Mouse (Mus musculus) hindbrain, embryonic 14.5 days (tissue): ENCODE data around the gene Tmem100. TPM values are rescaled to one million over a fixed set of nuclear protein-coding genes. Genes with fewer than 3 reads are reported as not detected.

ENCODE experiments used
- ATAC-seq: fragments of 200-750 bp; cut with Nextera tagmentation; 2 replicates; pipeline ENCODE4 v1.8.0; 2017; ENCODE audit warnings: moderate number of reproducible peaks, mild to moderate bottlenecking, moderate TSS enrichment, moderate library complexity; ENCODE audit not compliant: low FRiP score
- DNase-seq: peaks from one replicate; pipeline ENCODE4 v3.0.0-alpha.2; 2015; ENCODE audit warnings: low spot score
- H3K27ac ChIP-seq: fragments of 300-500 bp; sonication (generic); 2 replicates; pipeline ENCODE4 v1.5.1; 2014; ENCODE audit warnings: mild to moderate bottlenecking, moderate library complexity
- H3K27me3 ChIP-seq: fragments of 300-500 bp; sonication (generic); 2 replicates; pipeline ENCODE4 v1.6.1; 2014; ENCODE audit warnings: mild to moderate bottlenecking, low read length, mixed read lengths; ENCODE audit not compliant: control insufficient read depth, insufficient read depth
- H3K36me3 ChIP-seq: fragments of 300-500 bp; sonication (generic); replicated peaks from 2 replicates; pipeline ENCODE4 v1.6.1; 2014; ENCODE audit not compliant: control insufficient read depth, insufficient read depth
- H3K4me1 ChIP-seq: fragments of 300-500 bp; sonication (generic); replicated peaks from 2 replicates; pipeline ENCODE4 v1.6.1; 2014; ENCODE audit warnings: antibody characterized with exemption, low read length, mixed read lengths; ENCODE audit not compliant: control insufficient read depth, insufficient read depth
- H3K4me2 ChIP-seq: fragments of 300-500 bp; sonication (generic); replicated peaks from 2 replicates; pipeline ENCODE4 v1.6.1; 2014; ENCODE audit warnings: mild to moderate bottlenecking, moderate library complexity
- H3K4me3 ChIP-seq: fragments of 300-500 bp; sonication (generic); replicated peaks from 2 replicates; pipeline ENCODE4 v1.5.1; 2014; ENCODE audit warnings: mild to moderate bottlenecking, low read length
- H3K9ac ChIP-seq: fragments of 300-500 bp; sonication (generic); 2 replicates; pipeline ENCODE4 v1.6.1; 2014
- H3K9me3 ChIP-seq: fragments of 300-500 bp; sonication (generic); 2 replicates; pipeline ENCODE4 v1.6.1; 2016; ENCODE audit warnings: low read length; ENCODE audit not compliant: control insufficient read depth
- WGBS: fragments of 180-500 bp; shearing (Covaris S2); extraction: QIAGEN DNeasy Blood & Tissue Kit; methylation state at CpG from one replicate; pipeline ENCODE4 v1.1.7; 2014; 5-methylcytosine and 5-hydroxymethylcytosine counted together
- polyA plus RNA-seq: library from polyadenylated mRNA; unstranded; fragments of >200 nt; fragmentation: Nextera tagmentation; extraction: Ambion mirVana; gene quantifications from 2 replicates; pipeline ENCODE4 v1.2.1, GENCODE M21; 2014

The Tmem100 gene
- polyA plus RNA-seq, 1 experiment from 2014 or later, result 13.4 TPM

DNA sequence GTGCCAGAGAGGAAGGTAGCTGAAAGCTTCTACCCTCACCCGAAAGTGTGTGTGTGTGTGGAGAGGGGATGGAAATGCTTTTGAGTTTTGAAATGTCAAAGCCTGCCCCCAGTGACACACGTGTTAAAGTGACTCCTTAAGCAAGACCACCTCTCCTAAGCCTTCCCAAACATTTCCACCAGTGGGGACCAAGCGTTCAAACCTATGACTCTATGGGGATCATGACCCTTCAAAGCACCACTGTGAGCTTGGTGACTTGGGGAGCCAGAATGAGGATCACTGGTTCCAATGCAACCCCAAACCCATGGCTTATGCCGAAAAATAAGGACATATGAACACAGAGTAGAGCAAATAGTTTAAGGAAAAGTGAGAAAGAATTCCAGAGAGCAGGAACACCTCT, 33.7 kb upstream of the Tmem100 start:
- Histone ChIP-seq H3K4me3 (no peak overlapping the region), H3K27me3 (no peaks in the 10 kb centered on the region), H3K4me1 (no peaks in the 10 kb centered on the region), H3K27ac (no peak overlapping the region), H3K4me2 (no peak overlapping the region), H3K9me3 (no peaks in the 10 kb centered on the region), H3K9ac (no peak overlapping the region), H3K36me3 (no peaks in the 10 kb centered on the region)
- DNase-seq, result no peak
- WGBS, result 89% methylated on average over 4 of the region's 4 CpGs
- no peak for ATAC-seq

- WGBS, result 84% methylated on average over 7 of the region's 7 CpGs
- no peak overlapping the region for H3K9ac ChIP-seq
- H3K4me3 ChIP-seq, result no peak overlapping the region
- DNase-seq, result no peak
- no peaks in the 10 kb centered on the region for H3K4me1 ChIP-seq
- H3K36me3 ChIP-seq, result no peaks in the 10 kb centered on the region
- H3K27me3 ChIP-seq, result no peaks in the 10 kb centered on the region
- no peak overlapping the region for H3K27ac ChIP-seq
- no peak for ATAC-seq
- no peaks in the 10 kb centered on the region for H3K9me3 ChIP-seq
- H3K4me2 ChIP-seq, result no peak overlapping the region
Measured at GRCm38 (mm10) chr11:89996856-89997255, 33.3 kb upstream of the Tmem100 start.

DNA sequence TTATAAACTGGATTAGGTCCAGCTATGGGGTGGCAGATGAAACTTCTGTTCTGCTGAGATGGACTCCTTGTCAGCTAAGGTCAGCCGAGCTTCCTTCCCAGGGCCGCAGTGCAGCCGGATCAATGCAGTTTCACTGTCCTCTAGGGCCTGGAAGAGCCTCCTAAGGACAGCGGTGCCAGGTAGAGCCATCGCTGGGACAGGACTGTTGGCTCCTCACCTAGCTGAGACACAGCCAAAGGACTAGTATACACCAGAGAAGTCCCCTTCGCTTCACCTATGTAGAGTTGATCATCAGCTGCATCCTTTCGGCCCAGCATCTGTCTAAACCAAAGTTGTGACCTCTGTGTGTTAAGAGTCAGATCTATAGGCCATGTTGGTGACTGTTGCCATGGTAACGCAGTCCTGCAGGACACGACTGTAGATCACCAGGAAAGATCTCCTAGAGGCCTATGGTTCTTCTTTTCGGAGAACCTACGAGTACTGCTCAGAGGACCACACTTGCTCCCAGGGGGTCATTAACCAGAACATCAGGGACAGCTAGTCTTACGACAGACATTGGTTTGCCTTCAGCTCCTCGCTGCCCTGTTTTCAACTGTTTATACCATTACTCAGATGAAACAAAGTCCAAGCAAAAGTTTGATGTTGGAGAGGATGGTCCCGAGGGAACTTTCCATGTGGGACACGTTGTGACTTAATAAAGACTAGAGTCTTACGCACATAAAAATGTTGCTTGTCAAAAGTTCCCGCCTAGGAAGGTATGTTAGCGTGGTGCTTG, 31.0 kb upstream of the Tmem100 start:
- H3K27me3 ChIP-seq, result no peaks in the 10 kb centered on the region
- ATAC-seq, result no peak
- no peak overlapping the region for H3K4me3 ChIP-seq
- H3K36me3 ChIP-seq, result no peaks in the 10 kb centered on the region
- no peak for DNase-seq
- WGBS, result 90% methylated on average over 18 of the region's 18 CpGs
- no peak overlapping the region for H3K27ac ChIP-seq
- H3K4me2 ChIP-seq, result no peak overlapping the region
- H3K9me3 ChIP-seq, result no peaks in the 10 kb centered on the region
- no peak overlapping the region for H3K9ac ChIP-seq
- peaks cover 7% of the 10 kb centered on the region; the same call in 1 of the 2 replicates for H3K4me1 ChIP-seq

DNA sequence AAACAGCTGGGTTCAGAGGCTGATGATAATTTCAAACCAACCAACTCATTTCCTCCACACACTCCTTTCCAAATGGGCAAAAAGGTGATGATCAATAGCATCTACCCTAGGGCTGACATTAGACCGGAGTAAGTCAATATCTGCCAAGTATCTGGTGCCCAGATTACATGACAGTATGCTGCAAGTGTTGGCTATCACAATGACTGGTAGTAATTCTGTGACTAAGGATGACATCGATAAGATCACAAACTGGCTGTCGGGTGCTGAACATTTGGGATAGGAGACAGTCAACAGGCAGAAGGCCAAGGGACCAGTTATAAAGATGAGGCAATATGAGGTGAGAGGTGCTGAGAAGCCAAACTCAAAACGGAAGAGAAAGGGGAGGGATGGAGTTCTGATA, 29.5 kb upstream of the Tmem100 start:
- Histone ChIP-seq H3K27me3 (no peaks in the 10 kb centered on the region), H3K4me2 (no peak overlapping the region), H3K9ac (no peak overlapping the region), H3K4me1 (peaks cover 7% of the 10 kb centered on the region; the same call in 1 of the 2 replicates), H3K9me3 (no peaks in the 10 kb centered on the region), H3K36me3 (no peaks in the 10 kb centered on the region), H3K27ac (no peak overlapping the region), H3K4me3 (no peak overlapping the region)
- WGBS, result 89% methylated on average over 4 of the region's 4 CpGs
- ATAC-seq, result no peak
- no peak for DNase-seq

DNA sequence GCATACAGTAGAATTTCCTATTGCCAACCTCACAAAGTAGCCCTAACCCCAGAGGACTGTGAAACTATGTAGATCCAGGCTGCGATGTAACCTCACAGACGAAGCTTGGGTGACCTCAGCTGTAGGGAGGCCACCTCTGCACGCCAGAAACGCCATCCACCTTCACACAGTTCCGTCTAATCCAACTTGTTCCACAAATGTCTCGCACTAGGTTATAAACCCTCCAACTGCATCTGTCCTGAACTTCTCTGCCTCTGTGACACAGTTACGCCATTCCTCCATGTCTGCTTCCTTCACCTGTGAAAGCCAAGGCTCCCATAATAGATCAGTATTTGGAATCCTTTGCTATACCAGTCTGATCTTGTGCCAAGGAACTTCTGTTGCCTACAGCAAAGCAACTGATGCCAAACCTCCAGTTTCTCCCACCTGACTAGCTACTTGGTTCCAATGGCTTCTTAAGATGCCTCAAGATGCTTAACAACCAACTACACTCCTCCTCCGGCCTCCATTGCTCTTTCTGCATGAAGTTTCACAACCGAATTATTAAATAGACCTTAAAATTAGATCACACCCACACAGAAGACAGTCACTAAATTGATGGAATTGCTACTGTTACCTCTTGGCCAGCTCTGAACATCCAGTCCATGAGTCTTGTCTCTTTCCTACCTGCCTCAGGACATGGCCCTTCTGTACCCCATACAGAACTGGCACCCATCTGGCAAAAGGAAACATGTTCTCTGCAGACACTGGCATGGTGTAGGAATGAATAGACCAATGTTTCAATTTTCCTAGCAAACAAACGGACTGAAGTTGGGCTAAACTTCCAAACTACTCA, 28.5 kb upstream of the Tmem100 start:
- Histone ChIP-seq H3K4me3 (no peak overlapping the region), H3K36me3 (no peaks in the 10 kb centered on the region), H3K9me3 (no peaks in the 10 kb centered on the region), H3K4me1 (peaks cover 7% of the 10 kb centered on the region; the same call in 1 of the 2 replicates), H3K27ac (no peak overlapping the region), H3K4me2 (peak overlapping the region; percentile 72), H3K9ac (no peak overlapping the region), H3K27me3 (no peaks in the 10 kb centered on the region)
- DNase-seq, result no peak
- 89% methylated on average over 10 of the region's 10 CpGs for WGBS
- ATAC-seq, result no peak

GRCm38 (mm10) chr11:90002231-90002986, 27.7 kb upstream of the Tmem100 start, which contains the start of gene Pctp:
TSS of gene Pctp (minus strand) at chr11:90002894.
- H3K4me2 ChIP-seq, result peak within 1 kb of the TSS; percentile 72
- H3K36me3 ChIP-seq, result no peaks in the 10 kb centered on the region
- whole genome bisulfite sequencing, result 15% methylated on average over 35 of the region's 35 CpGs
- DNase-seq (peak; percentile 43), ATAC-seq (peak; percentile 77)
- H3K9ac ChIP-seq, result peak within 1 kb of the TSS; percentile 50
- H3K27me3 ChIP-seq, result no peaks in the 10 kb centered on the region
- no peaks in the 10 kb centered on the region for H3K9me3 ChIP-seq
- peaks cover 7% of the 10 kb centered on the region; the same call in 1 of the 2 replicates for H3K4me1 ChIP-seq
- peak within 1 kb of the TSS; percentile 39 for H3K4me3 ChIP-seq
- H3K27ac ChIP-seq, result no peak within 1 kb of the TSS

GRCm38 (mm10) chr11:90002987-90003348, 27.2 kb upstream of the Tmem100 start:
- Histone ChIP-seq H3K4me1 (peaks cover 7% of the 10 kb centered on the region; the same call in 1 of the 2 replicates), H3K9me3 (no peaks in the 10 kb centered on the region), H3K9ac (no peak overlapping the region), H3K4me2 (peak overlapping the region; percentile 72), H3K4me3 (peak overlapping the region; percentile 39), H3K27ac (no peak overlapping the region), H3K27me3 (no peaks in the 10 kb centered on the region), H3K36me3 (no peaks in the 10 kb centered on the region)
- no peak for ATAC-seq
- WGBS, result 13% methylated on average over 7 of the region's 8 CpGs
- no peak for DNase-seq

- Histone ChIP-seq H3K27ac (no peak overlapping the region), H3K4me3 (no peak overlapping the region), H3K9ac (no peak overlapping the region), H3K36me3 (no peaks in the 10 kb centered on the region), H3K9me3 (no peaks in the 10 kb centered on the region), H3K27me3 (no peaks in the 10 kb centered on the region), H3K4me2 (no peak overlapping the region; the same call in 1 of the 2 replicates), H3K4me1 (peaks cover 7% of the 10 kb centered on the region; the same call in 1 of the 2 replicates)
- ATAC-seq, result no peak
- no peak for DNase-seq
- 95% methylated on average over 4 of the region's 4 CpGs for WGBS
Measured at GRCm38 (mm10) chr11:90003386-90003785, 26.8 kb upstream of the Tmem100 start.

GRCm38 (mm10) chr11:90006111-90006510, 24.0 kb upstream of the Tmem100 start:
- DNase-seq, result no peak

More at GRCm38 (mm10) chr11:90006111-90006510, 24.0 kb upstream of the Tmem100 start:
- Histone ChIP-seq H3K4me2 (no peak overlapping the region), H3K27me3 (no peaks in the 10 kb centered on the region), H3K27ac (no peak overlapping the region), H3K4me3 (no peak overlapping the region), H3K9me3 (no peaks in the 10 kb centered on the region), H3K4me1 (peaks cover 7% of the 10 kb centered on the region; the same call in 1 of the 2 replicates), H3K36me3 (no peaks in the 10 kb centered on the region), H3K9ac (no peak overlapping the region)
- 84% methylated on average over 4 of the region's 4 CpGs for WGBS
- ATAC-seq, result no peak
